Mouse (Mus musculus) MEL (cell line): ENCODE measurements at regions not wholly inside any gene's neighbourhood (a gene's known extent, or its start where the extent isn't known, plus 50 kb on each side); places are given as distances from the start of the nearest gene placed in this dataset.

ENCODE experiments used
- DNase-seq: peaks from one replicate; pipeline ENCODE4 v3.0.0; 2011; ENCODE audit warnings: low read depth, low spot score
- H3K27ac ChIP-seq: 2 replicates; pipeline ENCODE4 v1.5.1; 2012; ENCODE audit warnings: low read depth, mild to moderate bottlenecking, control low read depth, low read length, moderate library complexity; ENCODE audit not compliant: control insufficient read depth
- H3K27me3 ChIP-seq, 2 experiments: fragments of 150-350 bp in 1 of 2; sonication (generic) in 1 of 2; 2 replicates each; pipeline ENCODE4 v1.6.1; 2012; ENCODE audit warnings: low read length in 2 of 2, mild to moderate bottlenecking in 2 of 2, improper control_type of control experiment in 1 of 2, moderate library complexity in 1 of 2; ENCODE audit not compliant: insufficient read depth in 2 of 2, control insufficient read depth in 1 of 2
- H3K36me3 ChIP-seq, 2 experiments: 2 replicates each; pipeline ENCODE4 v1.6.1; 2012 to 2014; ENCODE audit warnings: low read length in 2 of 2, improper control_type of control experiment in 1 of 2, inconsistent platforms in 1 of 2, mild to moderate bottlenecking in 1 of 2; ENCODE audit not compliant: insufficient read depth in 2 of 2, control insufficient read depth in 1 of 2
- H3K4me1 ChIP-seq, 2 experiments: fragments of 150-350 bp in 1 of 2; sonication (generic) in 1 of 2; 2 replicates each; pipeline ENCODE4 v1.6.1; 2012; ENCODE audit warnings: low read length in 2 of 2, improper control_type of control experiment in 1 of 2, mild to moderate bottlenecking in 1 of 2; ENCODE audit not compliant: insufficient read depth in 2 of 2, control insufficient read depth in 1 of 2
- H3K4me3 ChIP-seq, 2 experiments: fragments of 150-350 bp in 1 of 2; sonication (generic) in 1 of 2; 2 replicates each; pipeline ENCODE4 v1.5.1; 2012; ENCODE audit warnings: low read depth in 2 of 2, low read length in 2 of 2, mild to moderate bottlenecking in 2 of 2, moderate library complexity in 2 of 2, control low read depth in 1 of 2, improper control_type of control experiment in 1 of 2; ENCODE audit not compliant: control insufficient read depth in 1 of 2, insufficient read depth in 1 of 2
- H3K79me2 ChIP-seq: 2 replicates; pipeline ENCODE4 v1.6.1; 2012; ENCODE audit warnings: mild to moderate bottlenecking, low read length, moderate library complexity; ENCODE audit not compliant: control insufficient read depth, poor library complexity, insufficient read depth
- H3K9ac ChIP-seq: 2 replicates; pipeline ENCODE4 v1.6.1; 2012; ENCODE audit warnings: low read depth, mild to moderate bottlenecking, control low read depth, low read length, moderate library complexity; ENCODE audit not compliant: control insufficient read depth, poor library complexity, severe bottlenecking
- H3K9me3 ChIP-seq: fragments of 150-350 bp; sonication (generic); replicated peaks from 2 replicates; pipeline ENCODE4 v1.6.1; 2012; ENCODE audit warnings: mild to moderate bottlenecking, low read length, improper control_type of control experiment, moderate library complexity; ENCODE audit not compliant: insufficient read depth
- BHLHE40 ChIP-seq: IDR thresholded peaks from 2 replicates; pipeline ENCODE4 v1.6.1; 2012; ENCODE audit warnings: low read depth, mild to moderate bottlenecking, inconsistent platforms, low read length, improper control_type of control experiment, borderline replicate concordance
- CTCF ChIP-seq, 3 experiments: IDR thresholded peaks in 2 of 3; conservative IDR thresholded peaks in 1 of 3; 2 replicates each; pipeline ENCODE4 v1.5.1; 2011 to 2012; ENCODE audit warnings: low read length in 3 of 3, low read depth in 2 of 3, mild to moderate bottlenecking in 2 of 3, improper control_type of control experiment in 1 of 3, inconsistent platforms in 1 of 3, mixed read lengths in 1 of 3, moderate library complexity in 1 of 3; ENCODE audit not compliant: control insufficient read depth in 1 of 3, insufficient read depth in 1 of 3, poor library complexity in 1 of 3, severe bottlenecking in 1 of 3
- E2F4 ChIP-seq: IDR thresholded peaks from 2 replicates; pipeline ENCODE4 v1.6.1; 2011; ENCODE audit warnings: low read depth, low read length, improper control_type of control experiment, borderline replicate concordance
- EP300 ChIP-seq, 2 experiments: IDR thresholded peaks; 2 replicates each; pipeline ENCODE4 v1.6.1; 2011; ENCODE audit warnings: improper control_type of control experiment in 2 of 2, low read length in 2 of 2, low read depth in 1 of 2, mild to moderate bottlenecking in 1 of 2
- GABPA ChIP-seq: IDR thresholded peaks from 2 replicates; pipeline ENCODE4 v1.6.1; 2012; ENCODE audit warnings: low read depth, mild to moderate bottlenecking, inconsistent platforms, low read length, improper control_type of control experiment, moderate library complexity
- GATA1 ChIP-seq: IDR thresholded peaks from 2 replicates; pipeline ENCODE4 v1.6.1; 2011; ENCODE audit warnings: low read depth, low read length, improper control_type of control experiment
- HCFC1 ChIP-seq: IDR thresholded peaks from 2 replicates; pipeline ENCODE4 v1.6.1; 2012; ENCODE audit warnings: low read depth, mild to moderate bottlenecking, inconsistent platforms, low read length, improper control_type of control experiment, moderate library complexity
- JUND ChIP-seq: IDR thresholded peaks from 2 replicates; pipeline ENCODE4 v1.6.1; 2011; ENCODE audit warnings: low read depth, mild to moderate bottlenecking, improper control_type of control experiment, low read length
- MAFK ChIP-seq: IDR thresholded peaks from 2 replicates; pipeline ENCODE4 v1.6.1; 2011; ENCODE audit warnings: low read depth, mild to moderate bottlenecking, low read length, improper control_type of control experiment, borderline replicate concordance
- MYC ChIP-seq: IDR thresholded peaks from 2 replicates; pipeline ENCODE4 v1.6.1; 2011; ENCODE audit warnings: low read depth, mild to moderate bottlenecking, low read length, improper control_type of control experiment, moderate library complexity
- NELFE ChIP-seq: IDR thresholded peaks from 2 replicates; pipeline ENCODE4 v1.6.1; 2011; ENCODE audit warnings: low read depth, low read length, improper control_type of control experiment
- NRF1 ChIP-seq: IDR thresholded peaks from 2 replicates; pipeline ENCODE4 v1.6.1; 2014; ENCODE audit warnings: low read depth, mild to moderate bottlenecking, inconsistent platforms, low read length, improper control_type of control experiment, moderate library complexity; ENCODE audit not compliant: poor library complexity, insufficient read depth, severe bottlenecking
- POLR2A ChIP-seq, 2 experiments: IDR thresholded peaks; 2 replicates each; pipeline ENCODE4 v1.6.1; 2011 to 2012; ENCODE audit warnings: low read length in 2 of 2, mild to moderate bottlenecking in 2 of 2, control low read depth in 1 of 2, improper control_type of control experiment in 1 of 2, low read depth in 1 of 2, moderate library complexity in 1 of 2; ENCODE audit not compliant: control insufficient read depth in 1 of 2, insufficient read depth in 1 of 2, poor library complexity in 1 of 2
- RAD21 ChIP-seq: IDR thresholded peaks from 2 replicates; pipeline ENCODE4 v1.6.1; 2011; ENCODE audit warnings: mild to moderate bottlenecking, low read depth, low read length, improper control_type of control experiment
- SMC3 ChIP-seq: IDR thresholded peaks from 2 replicates; pipeline ENCODE4 v1.6.1; 2011; ENCODE audit warnings: low read depth, low read length, improper control_type of control experiment
- TAL1 ChIP-seq: IDR thresholded peaks from 2 replicates; pipeline ENCODE4 v1.6.1; 2012; ENCODE audit warnings: mild to moderate bottlenecking, inconsistent platforms, low read length, moderate library complexity, mixed read lengths
- TBP ChIP-seq: IDR thresholded peaks from 2 replicates; pipeline ENCODE4 v1.8.0; 2011; ENCODE audit warnings: low read depth, low read length, improper control_type of control experiment
- TCF12 ChIP-seq: IDR thresholded peaks from 2 replicates; pipeline ENCODE4 v1.6.1; 2014; ENCODE audit warnings: low read depth, mild to moderate bottlenecking, inconsistent platforms, low read length, improper control_type of control experiment, moderate library complexity
- ZC3H11A ChIP-seq: IDR thresholded peaks from 2 replicates; pipeline ENCODE4 v1.6.1; 2012; ENCODE audit warnings: low read depth, mild to moderate bottlenecking, inconsistent platforms, low read length, improper control_type of control experiment
- ZNF384 ChIP-seq: IDR thresholded peaks from 2 replicates; pipeline ENCODE4 v1.6.1; 2012; ENCODE audit warnings: low read depth, mild to moderate bottlenecking, inconsistent platforms, low read length, improper control_type of control experiment

GRCm38 (mm10) chr9:63843883-63844485 lies 86.2 kb upstream of the Smad3 start:
- Histone ChIP-seq H3K4me3 (no peak overlapping the region), H3K9ac (no peak overlapping the region), H3K9me3 (no peaks in the 10 kb centered on the region), H3K36me3 (no peaks in the 10 kb centered on the region), H3K27ac (no peak overlapping the region), H3K27me3 (no peaks in the 10 kb centered on the region; a peak in 2 of 4 replicates), H3K79me2 (no peaks in the 10 kb centered on the region), H3K4me1 (no peaks in the 10 kb centered on the region)
- TF ChIP-seq CTCF (IDR thresholded peaks at IDR 0.05 in 2 of 3, conservative IDR thresholded peaks at IDR 0.05 in 1 of 3; ENCODE audit: control insufficient read depth in 1 of 3, insufficient read depth in 1 of 3, low read depth in 2 of 3, low read length in 3 of 3, poor library complexity in 1 of 3, severe bottlenecking in 1 of 3) (peak; percentile 89 to 98 (median 94)), EP300 (IDR thresholded peaks at IDR 0.05; ENCODE audit: low read depth in 1 of 2, low read length in 2 of 2) (no peak), RAD21 (peak; percentile 100), ZC3H11A (peak; percentile 96), SMC3 (peak; percentile 95), MYC (no peak)
- DNase-seq: peak; percentile 80

GRCm38 (mm10) chr9:63843431-63843830 lies 85.6 kb upstream of the Smad3 start:
- no peak for DNase-seq
- no peaks in the 10 kb centered on the region for H3K36me3 ChIP-seq
- H3K9me3 ChIP-seq: no peaks in the 10 kb centered on the region
- no peak overlapping the region for H3K4me3 ChIP-seq
- no peaks in the 10 kb centered on the region for H3K4me1 ChIP-seq
- TF ChIP-seq BHLHE40: no peak
- no peak for TF ChIP-seq SMC3
- no peak for TF ChIP-seq JUND
- TF ChIP-seq NRF1: no peak
- TF ChIP-seq, all 39 proteins: peak for 0
- Histone ChIP-seq H3K9ac (no peak overlapping the region), H3K27me3 (no peaks in the 10 kb centered on the region; a peak in 2 of 4 replicates), H3K27ac (no peak overlapping the region), H3K79me2 (no peaks in the 10 kb centered on the region)

DNA sequence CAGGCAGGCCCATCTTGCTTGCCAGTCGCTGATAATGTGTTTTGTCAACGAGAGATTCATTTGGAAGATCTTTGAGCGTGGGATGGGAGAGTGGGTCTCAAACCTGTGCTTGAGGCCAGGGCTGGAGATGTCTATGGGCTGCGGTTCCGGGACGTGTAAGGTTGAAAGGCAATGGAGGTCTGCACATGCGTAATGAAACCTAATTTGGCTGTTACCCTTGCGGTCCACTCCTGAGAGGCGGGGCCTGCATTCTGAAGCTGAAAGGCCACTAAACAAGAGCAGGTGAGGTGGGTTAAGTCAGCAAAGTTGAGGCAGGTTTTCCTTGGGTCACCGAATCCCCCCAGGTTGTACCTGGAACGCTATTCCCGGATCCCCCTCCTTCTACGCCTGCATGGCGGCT lies 83.3 kb upstream of the Smad3 start:
- DNase-seq: no peak
- no peaks in the 10 kb centered on the region for H3K36me3 ChIP-seq
- no peak overlapping the region for H3K4me3 ChIP-seq
- H3K4me1 ChIP-seq: no peaks in the 10 kb centered on the region
- H3K27ac ChIP-seq: no peak overlapping the region
- H3K27me3 ChIP-seq: no peaks in the 10 kb centered on the region; a peak in 2 of 4 replicates
- H3K9ac ChIP-seq: no peak overlapping the region
- H3K79me2 ChIP-seq: no peaks in the 10 kb centered on the region
- TF ChIP-seq HCFC1: no peak
- no peak for TF ChIP-seq E2F4
- TF ChIP-seq GATA1: no peak
- no peak for TF ChIP-seq TCF12
- no peak for TF ChIP-seq BHLHE40
- no peak for TF ChIP-seq NRF1
- no peak for TF ChIP-seq TAL1
- no peak for TF ChIP-seq EP300 (IDR thresholded peaks at IDR 0.05; ENCODE audit: low read depth in 1 of 2, low read length in 2 of 2)
- TF ChIP-seq GABPA: no peak
- no peak for TF ChIP-seq ZNF384
- no peak for TF ChIP-seq JUND
- no peak for TF ChIP-seq POLR2A (IDR thresholded peaks at IDR 0.05; ENCODE audit: control insufficient read depth in 1 of 2, insufficient read depth in 1 of 2, low read depth in 1 of 2, low read length in 2 of 2, poor library complexity in 1 of 2)
- no peak for TF ChIP-seq TBP
- no peak for TF ChIP-seq NELFE
- TF ChIP-seq MAFK: no peak
- no peaks in the 10 kb centered on the region for H3K9me3 ChIP-seq
